Mouse (Mus musculus) lung, postnatal 0 days (tissue): Measurements from ENCODE around the gene Cfap58. TPM values are rescaled to one million over a fixed set of nuclear protein-coding genes. Genes with fewer than 3 reads are reported as not detected.

ENCODE experiments used
- ATAC-seq: fragments of 200-750 bp; cut with Nextera tagmentation; 2 replicates; pipeline ENCODE4 v1.8.0; 2017; ENCODE audit warnings: moderate library complexity
- DNase-seq: peaks from one replicate; pipeline ENCODE4 v3.0.0-alpha.2; 2016; ENCODE audit warnings: low spot score
- H3K27ac ChIP-seq: fragments of 300-500 bp; sonication (generic); 2 replicates; pipeline ENCODE4 v1.5.1; 2014; ENCODE audit warnings: antibody characterized with exemption, mild to moderate bottlenecking, low read length, mixed read lengths
- H3K27me3 ChIP-seq: fragments of 300-500 bp; sonication (generic); replicated peaks from 2 replicates; pipeline ENCODE4 v1.6.1; 2014; ENCODE audit warnings: low read length, mixed read lengths; ENCODE audit not compliant: insufficient read depth
- H3K36me3 ChIP-seq: fragments of 300-500 bp; sonication (generic); 2 replicates; pipeline ENCODE4 v1.6.1; 2014; ENCODE audit warnings: low read length, mixed read lengths; ENCODE audit not compliant: insufficient read depth
- H3K4me1 ChIP-seq: fragments of 300-500 bp; sonication (generic); 2 replicates; pipeline ENCODE4 v1.6.1; 2014; ENCODE audit warnings: antibody characterized with exemption, low read depth, low read length, mixed read lengths; ENCODE audit not compliant: insufficient read depth
- H3K4me2 ChIP-seq: fragments of 300-500 bp; sonication (generic); replicated peaks from 2 replicates; pipeline ENCODE4 v1.6.1; 2014; ENCODE audit warnings: low read depth, mild to moderate bottlenecking, low read length, moderate library complexity, mixed read lengths
- H3K4me3 ChIP-seq: fragments of 300-500 bp; sonication (generic); 2 replicates; pipeline ENCODE4 v1.5.1; 2014; ENCODE audit warnings: low read depth, low read length
- H3K9ac ChIP-seq: fragments of 300-500 bp; sonication (generic); replicated peaks from 2 replicates; pipeline ENCODE4 v1.6.1; 2014; ENCODE audit warnings: low read depth, mild to moderate bottlenecking
- H3K9me3 ChIP-seq: fragments of 300-500 bp; sonication (generic); 2 replicates; pipeline ENCODE4 v1.6.1; 2016; ENCODE audit warnings: low read length, mixed read lengths
- CTCF ChIP-seq: IDR thresholded peaks from 2 replicates; pipeline ENCODE4 v1.5.1; 2016; ENCODE audit warnings: antibody characterized with exemption, mild to moderate bottlenecking
- EP300 ChIP-seq: IDR thresholded peaks from 2 replicates; pipeline ENCODE4 v1.6.1; 2016; ENCODE audit warnings: antibody characterized with exemption, mild to moderate bottlenecking, control low read depth
- WGBS: fragments of 180-500 bp; shearing (Covaris S2); extraction: QIAGEN DNeasy Blood & Tissue Kit; methylation state at CpG from one replicate; pipeline ENCODE4 v1.1.7; 2014; 5-methylcytosine and 5-hydroxymethylcytosine counted together
- polyA plus RNA-seq: library from polyadenylated mRNA; unstranded; fragments of >200 nt; fragmentation: Nextera tagmentation; extraction: Ambion mirVana; gene quantifications from 2 replicates; pipeline ENCODE4 v1.2.1, GENCODE M21; 2015

Cfap58 gene
- polyA plus RNA-seq, 1 experiment from 2014 or later, result 2.0 TPM

DNA sequence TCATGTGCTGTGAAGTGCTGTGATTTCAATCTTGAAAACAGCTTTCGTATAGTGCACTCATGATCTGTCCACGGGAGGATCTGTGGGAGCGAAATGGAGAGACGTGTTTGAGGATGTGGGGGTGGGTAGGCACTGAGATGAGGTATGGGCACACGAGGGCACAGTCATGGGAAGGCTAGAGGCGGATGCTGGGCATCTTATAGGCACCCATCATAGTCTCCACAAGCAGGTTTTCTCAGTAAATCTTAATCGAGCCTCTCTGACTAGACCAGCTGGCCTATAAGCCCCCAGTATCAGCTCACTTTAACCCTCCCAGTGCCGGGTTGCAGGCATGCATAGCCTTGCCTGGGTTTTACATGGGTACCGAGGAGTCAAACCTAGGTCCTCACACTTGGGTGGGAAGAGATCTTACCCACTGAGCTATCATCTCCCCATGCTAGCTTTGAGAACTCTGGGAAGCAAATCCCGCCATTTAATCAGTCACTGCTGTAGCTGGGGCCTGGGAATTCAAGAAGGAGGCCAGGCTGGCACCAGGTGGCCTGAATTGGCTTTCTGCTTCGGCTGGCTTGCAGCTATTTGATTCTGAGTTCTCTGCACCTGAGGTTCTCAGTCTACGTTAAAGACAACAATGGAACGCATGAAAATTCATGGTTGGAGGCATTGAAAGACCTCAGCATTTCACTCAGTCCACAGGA, 51.6 kb downstream of the Cfap58 start:
- H3K4me2 ChIP-seq, result no peak overlapping the region
- no peak overlapping the region for H3K4me3 ChIP-seq
- no peak overlapping the region for H3K9ac ChIP-seq
- ATAC-seq (no peak), DNase-seq (no peak)
- no peaks in the 10 kb centered on the region for H3K36me3 ChIP-seq
- H3K27ac ChIP-seq, result no peak overlapping the region
- H3K4me1 ChIP-seq, result no peaks in the 10 kb centered on the region
- no peaks in the 10 kb centered on the region for H3K27me3 ChIP-seq
- 67% methylated on average over 13 of the region's 13 CpGs for WGBS
- no peak for TF ChIP-seq EP300
- H3K9me3 ChIP-seq, result no peaks in the 10 kb centered on the region

GRCm38 (mm10) chr19:47989575-47989891, 52.1 kb downstream of the Cfap58 start:
- no peak for DNase-seq
- H3K9ac ChIP-seq, result no peak overlapping the region
- no peak overlapping the region for H3K4me2 ChIP-seq
- no peaks in the 10 kb centered on the region for H3K36me3 ChIP-seq
- no peaks in the 10 kb centered on the region for H3K4me1 ChIP-seq
- 85% methylated on average over 4 of the region's 4 CpGs for WGBS
- H3K4me3 ChIP-seq, result no peak overlapping the region
- no peak for ATAC-seq
- H3K27me3 ChIP-seq, result no peaks in the 10 kb centered on the region
- no peak overlapping the region for H3K27ac ChIP-seq
- H3K9me3 ChIP-seq, result no peaks in the 10 kb centered on the region
- TF ChIP-seq CTCF, result no peak
- TF ChIP-seq EP300, result no peak

GRCm38 (mm10) chr19:48001240-48001639, 63.8 kb downstream of the Cfap58 start:
- no peak overlapping the region for H3K9ac ChIP-seq
- H3K36me3 ChIP-seq, result no peaks in the 10 kb centered on the region
- no peak for TF ChIP-seq EP300
- no peaks in the 10 kb centered on the region for H3K4me1 ChIP-seq
- no peaks in the 10 kb centered on the region for H3K9me3 ChIP-seq
- ATAC-seq (no peak), DNase-seq (no peak)
- 72% methylated on average over 13 of the region's 13 CpGs for WGBS
- H3K4me3 ChIP-seq, result no peak overlapping the region
- H3K27me3 ChIP-seq, result no peaks in the 10 kb centered on the region
- no peak overlapping the region for H3K27ac ChIP-seq
- no peak overlapping the region for H3K4me2 ChIP-seq

DNA sequence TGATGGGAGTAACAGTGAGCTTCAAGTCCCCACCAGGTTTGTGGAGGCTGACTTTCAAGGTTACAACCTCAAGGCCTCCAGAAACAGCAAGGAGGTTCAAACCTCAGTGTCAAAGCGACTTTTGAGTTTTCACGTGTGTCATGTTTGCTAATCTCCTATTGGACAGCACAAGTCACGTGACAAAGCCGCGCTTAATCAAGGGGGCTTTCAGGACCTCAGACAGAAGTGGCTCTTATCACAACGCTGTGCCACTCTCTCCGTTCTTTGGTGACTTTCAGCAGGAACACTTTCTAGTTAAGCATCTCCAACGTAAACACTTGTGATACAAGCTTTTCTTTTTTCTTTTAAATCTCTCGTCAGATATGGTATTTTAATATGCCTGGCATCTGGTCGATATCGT, 64.3 kb downstream of the Cfap58 start:
- no peak overlapping the region for H3K27ac ChIP-seq
- WGBS, result 38% methylated on average over 11 of the region's 11 CpGs
- H3K4me3 ChIP-seq, result no peak overlapping the region
- H3K4me2 ChIP-seq, result no peak overlapping the region
- H3K36me3 ChIP-seq, result no peaks in the 10 kb centered on the region
- no peaks in the 10 kb centered on the region for H3K4me1 ChIP-seq
- TF ChIP-seq CTCF (no peak), EP300 (no peak)
- H3K9me3 ChIP-seq, result no peaks in the 10 kb centered on the region
- DNase-seq, result peak; percentile 41
- ATAC-seq, result peak; percentile 50
- no peaks in the 10 kb centered on the region for H3K27me3 ChIP-seq
- H3K9ac ChIP-seq, result no peak overlapping the region

DNA sequence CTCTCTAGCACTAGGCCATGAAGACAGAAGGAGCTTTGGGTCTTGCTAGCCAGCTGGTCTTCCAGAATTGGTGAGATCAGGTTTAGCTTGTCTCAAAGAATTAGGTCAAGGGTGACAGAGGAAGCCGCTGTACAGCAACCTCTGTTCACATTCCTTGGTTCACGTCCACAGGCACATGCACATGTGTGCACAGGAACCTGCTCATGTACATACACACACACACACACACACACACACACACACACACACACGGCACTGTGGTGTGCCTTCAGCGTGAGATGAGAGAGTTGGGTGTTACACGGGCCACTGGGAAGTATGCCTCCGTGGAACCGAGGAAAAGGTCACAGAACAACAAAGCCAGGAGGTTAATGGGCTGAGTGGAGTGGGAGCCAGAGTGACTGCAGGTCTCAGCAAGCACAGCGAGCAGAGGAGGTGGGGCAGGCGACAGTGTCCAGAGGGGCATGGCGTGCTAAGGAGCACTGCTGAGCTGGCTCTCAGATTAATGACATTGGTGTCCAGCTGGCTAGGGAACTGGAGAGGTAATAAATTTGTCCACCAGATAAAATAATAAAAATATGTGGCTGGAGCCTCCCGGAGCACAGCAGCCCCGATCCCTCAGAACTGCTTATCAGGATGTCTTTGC, 71.4 kb downstream of the Cfap58 start:
- 36% methylated on average over 12 of the region's 12 CpGs for WGBS
- no peak overlapping the region for H3K9ac ChIP-seq
- ATAC-seq, result no peak
- H3K9me3 ChIP-seq, result no peaks in the 10 kb centered on the region
- DNase-seq, result no peak
- H3K4me3 ChIP-seq, result no peak overlapping the region
- no peaks in the 10 kb centered on the region for H3K36me3 ChIP-seq
- no peak overlapping the region for H3K4me2 ChIP-seq
- H3K27ac ChIP-seq, result no peak overlapping the region
- TF ChIP-seq CTCF, result no peak
- no peak for TF ChIP-seq EP300
- H3K27me3 ChIP-seq, result no peaks in the 10 kb centered on the region
- no peaks in the 10 kb centered on the region for H3K4me1 ChIP-seq

- ATAC-seq, result no peak
- 44% methylated on average over 15 of the region's 15 CpGs for WGBS
- Histone ChIP-seq H3K27ac (no peak overlapping the region), H3K27me3 (no peaks in the 10 kb centered on the region), H3K36me3 (no peaks in the 10 kb centered on the region), H3K4me1 (no peaks in the 10 kb centered on the region), H3K9ac (no peak overlapping the region), H3K9me3 (no peaks in the 10 kb centered on the region), H3K4me2 (no peak overlapping the region), H3K4me3 (no peak overlapping the region)
- no peak for DNase-seq
- TF ChIP-seq EP300 (no peak), CTCF (no peak)
Measured at GRCm38 (mm10) chr19:48009586-48010331, 72.3 kb downstream of the Cfap58 start.
